Mouse (Mus musculus) forebrain, postnatal 0 days (tissue): ENCODE data around the gene Gm14862. TPM values are rescaled to one million over a fixed set of nuclear protein-coding genes. Genes with fewer than 3 reads are reported as not detected.

Experiments
- ATAC-seq: fragments of 200-750 bp; cut with Nextera tagmentation; 2 replicates; pipeline ENCODE4 v1.8.0; 2017; ENCODE audit warnings: mild to moderate bottlenecking, moderate library complexity
- DNase-seq: peaks from one replicate; pipeline ENCODE4 v3.0.0-alpha.2; 2015
- H3K27ac ChIP-seq: fragments of 300-500 bp; sonication (generic); 2 replicates; pipeline ENCODE4 v1.5.1; 2014; ENCODE audit warnings: low read depth, mild to moderate bottlenecking, antibody characterized with exemption, low read length, moderate library complexity, mixed read lengths
- H3K27me3 ChIP-seq: fragments of 300-500 bp; sonication (generic); 2 replicates; pipeline ENCODE4 v1.6.1; 2014; ENCODE audit warnings: mild to moderate bottlenecking, low read length, mixed read lengths; ENCODE audit not compliant: insufficient read depth
- H3K36me3 ChIP-seq: fragments of 300-500 bp; sonication (generic); 2 replicates; pipeline ENCODE4 v1.6.1; 2014; ENCODE audit warnings: mild to moderate bottlenecking, moderate library complexity; ENCODE audit not compliant: insufficient read depth
- H3K4me1 ChIP-seq: fragments of 300-500 bp; sonication (generic); 2 replicates; pipeline ENCODE4 v1.6.1; 2014; ENCODE audit warnings: antibody characterized with exemption; ENCODE audit not compliant: insufficient read depth
- H3K4me2 ChIP-seq: fragments of 300-500 bp; sonication (generic); 2 replicates; pipeline ENCODE4 v1.6.1; 2014; ENCODE audit warnings: low read depth, mild to moderate bottlenecking, moderate library complexity
- H3K4me3 ChIP-seq: fragments of 300-500 bp; sonication (generic); 2 replicates; pipeline ENCODE4 v1.5.1; 2014; ENCODE audit warnings: low read depth, low read length, mixed read lengths
- H3K9ac ChIP-seq: fragments of 300-500 bp; sonication (generic); 2 replicates; pipeline ENCODE4 v1.6.1; 2014; ENCODE audit warnings: mild to moderate bottlenecking
- H3K9me3 ChIP-seq: fragments of 300-500 bp; sonication (generic); 2 replicates; pipeline ENCODE4 v1.6.1; 2016; ENCODE audit warnings: low read length
- CTCF ChIP-seq: sonication (generic); IDR thresholded peaks from 2 replicates; pipeline ENCODE4 v1.5.1; 2016; ENCODE audit warnings: antibody characterized with exemption, control low read depth, low read depth
- WGBS: fragments of 180-500 bp; shearing (Covaris S2); extraction: QIAGEN DNeasy Blood & Tissue Kit; methylation state at CpG from one replicate; pipeline ENCODE4 v1.1.7; 2014; 5-methylcytosine and 5-hydroxymethylcytosine counted together
- polyA plus RNA-seq: library from polyadenylated mRNA; unstranded; fragments of >200 nt; fragmentation: Nextera tagmentation; extraction: Ambion mirVana; gene quantifications from 2 replicates; pipeline ENCODE4 v1.2.1, GENCODE M21; 2015
- total RNA-seq: library from RNA; depleted of rRNA; stranded (reverse); fragments of >200 nt; gene quantifications from 2 replicates; pipeline ENCODE4 v1.2.3, GENCODE M21; 2014; rRNA removed

The Gm14862 gene
- total and polyA plus RNA-seq, 2 experiments from 2014 or later: not detected

GRCm38 (mm10) chrX:9201954-9202353, 54.7 kb downstream of the Gm14862 start:
- Histone ChIP-seq H3K27ac (peak overlapping the region; percentile 50), H3K4me3 (peak overlapping the region; percentile 47)

More at GRCm38 (mm10) chrX:9201954-9202353, 54.7 kb downstream of the Gm14862 start:
- ATAC-seq (peak; percentile 9; the same call in 1 of the 2 replicates), DNase-seq (peak; percentile 40)
- Histone ChIP-seq H3K9ac (0 out of 2 replicates have a peak overlapping the region, but pooled peaks have one; percentile 14), H3K4me2 (peak overlapping the region; percentile 58), H3K36me3 (no peaks in the 10 kb centered on the region), H3K27me3 (no peaks in the 10 kb centered on the region), H3K4me1 (no peaks in the 10 kb centered on the region), H3K9me3 (no peaks in the 10 kb centered on the region)
- no peak for TF ChIP-seq CTCF
- whole genome bisulfite sequencing: 39% methylated on average over 2 of the region's 2 CpGs

Other genes with a start within 250 kb of the Gm14862 start
- gene Fthl17e, start 223.4 kb downstream of the Gm14862 start, total RNA-seq: not detected in 2 replicates
- not detected in 2 replicates for gene Fthl17e, start 223.4 kb downstream of the Gm14862 start, polyA plus RNA-seq
- not detected in 2 replicates for gene Fthl17f, start 193.9 kb downstream of the Gm14862 start, total RNA-seq
- not detected in 2 replicates for gene Fthl17f, start 193.9 kb downstream of the Gm14862 start, polyA plus RNA-seq
- gene 4930402K13Rik, start 152.3 kb downstream of the Gm14862 start, total RNA-seq: not detected in 2 replicates
- gene 4930402K13Rik, start 152.3 kb downstream of the Gm14862 start, polyA plus RNA-seq: not detected in 2 replicates
- gene Lancl3, start 57.0 kb downstream of the Gm14862 start, total RNA-seq: 10.9 and 14.9 TPM in 2 replicates
- gene Lancl3, start 57.0 kb downstream of the Gm14862 start, polyA plus RNA-seq: 3.6 and 5.6 TPM in 2 replicates
- 4.7 and 7.1 TPM in 2 replicates for gene Xk, start 15.9 kb upstream of the Gm14862 start, total RNA-seq
- 1.6 and 3.2 TPM in 2 replicates for gene Xk, start 15.9 kb upstream of the Gm14862 start, polyA plus RNA-seq
- gene H2al1m, start 26.9 kb upstream of the Gm14862 start, total RNA-seq: 1.6 and 2.2 TPM in 2 replicates
- not detected in 2 replicates for gene H2al1m, start 26.9 kb upstream of the Gm14862 start, polyA plus RNA-seq
- gene H2al1k, start 93.7 kb upstream of the Gm14862 start, total RNA-seq: not detected in 2 replicates
- gene H2al1k, start 93.7 kb upstream of the Gm14862 start, polyA plus RNA-seq: not detected in 2 replicates
- 0.33 and 0.54 TPM in 2 replicates for gene Cybb, start 230.9 kb upstream of the Gm14862 start, total RNA-seq
- gene Cybb, start 230.9 kb upstream of the Gm14862 start, polyA plus RNA-seq: 0.50 and 0.54 TPM in 2 replicates